Mouse (Mus musculus): ENCODE measurements at regions not wholly inside any gene's neighbourhood (a gene's known extent, or its start where the extent isn't known, plus 50 kb on each side); places are given as distances from the start of the nearest gene placed in this dataset.

DNA sequence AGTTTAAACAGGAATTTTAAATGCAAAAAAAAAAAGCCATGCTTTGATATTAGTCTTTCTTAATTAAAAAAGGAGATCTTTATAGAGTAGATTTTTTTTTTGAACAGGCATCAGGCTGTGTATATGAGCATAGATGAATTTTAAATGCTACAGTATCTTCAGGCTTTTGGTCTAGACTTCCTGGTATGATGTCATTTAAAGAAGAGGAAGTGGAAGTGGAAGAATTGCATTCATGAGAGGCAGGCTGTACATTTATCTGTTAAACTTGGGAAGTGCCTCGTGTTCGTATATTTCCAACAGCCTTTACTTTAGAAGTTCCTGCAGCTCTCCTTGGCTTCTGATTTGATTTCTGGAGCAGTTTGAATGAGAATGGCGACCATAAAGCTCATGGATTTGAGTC is 95.8 kb upstream of the Mgmt start:
- WGBS = 85% methylated on average over 3 of the region's 3 CpGs
- Histone ChIP-seq H3K9ac (replicated peaks; ENCODE audit: low read length) (no peak overlapping the region), H3K4me2 (replicated peaks; ENCODE audit: low read depth, low read length) (no peak overlapping the region), H3K36me3 (ENCODE audit: insufficient read depth, low read length) (no peaks in the 10 kb centered on the region), H3K9me3 (ENCODE audit: low read length) (no peaks in the 10 kb centered on the region), H3K4me3 (ENCODE audit: low read length) (no peak overlapping the region), H3K4me1 (ENCODE audit: insufficient read depth, low read length) (peaks cover 11% of the 10 kb centered on the region; the same call in 1 of the 2 replicates), H3K27me3 (ENCODE audit: insufficient read depth, low read length) (peaks cover 3% of the 10 kb centered on the region; the same call in 1 of the 2 replicates), H3K27ac (ENCODE audit: low read length) (no peak overlapping the region)
- ATAC-seq (ENCODE audit: low FRiP score, low TSS enrichment) = no peak

DNA sequence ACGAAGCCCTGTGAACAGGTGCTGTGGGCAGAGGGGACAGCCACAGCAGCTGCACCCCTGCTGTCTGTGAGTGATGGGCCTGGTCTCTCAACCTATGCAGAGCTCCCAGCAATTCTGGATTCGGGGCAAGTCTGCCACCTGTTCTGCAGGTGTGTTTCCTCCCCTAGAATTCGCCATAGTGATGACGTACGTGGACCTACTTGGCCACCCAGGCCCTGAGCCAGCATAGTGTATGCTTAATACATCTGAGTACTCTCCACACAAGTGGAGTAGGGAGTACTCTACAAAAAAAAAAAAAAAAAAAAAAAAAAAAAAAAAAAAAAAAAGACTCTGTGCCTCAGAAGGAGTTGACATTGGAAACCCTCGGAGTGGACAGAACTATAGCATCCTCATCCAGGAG is 87.3 kb upstream of the Mgmt start:
- Histone ChIP-seq H3K9ac (replicated peaks; ENCODE audit: low read length) (no peak overlapping the region), H3K4me2 (replicated peaks; ENCODE audit: low read depth, low read length) (no peak overlapping the region), H3K27ac (ENCODE audit: low read length) (no peak overlapping the region), H3K27me3 (ENCODE audit: insufficient read depth, low read length) (peaks cover 13% of the 10 kb centered on the region; the same call in 1 of the 2 replicates), H3K4me1 (ENCODE audit: insufficient read depth, low read length) (peaks cover 7% of the 10 kb centered on the region; the same call in 1 of the 2 replicates), H3K4me3 (ENCODE audit: low read length) (no peak overlapping the region), H3K9me3 (ENCODE audit: low read length) (peaks cover 4% of the 10 kb centered on the region), H3K36me3 (ENCODE audit: insufficient read depth, low read length) (no peaks in the 10 kb centered on the region)
- 84% methylated on average over 6 of the region's 6 CpGs for WGBS
- ATAC-seq (ENCODE audit: low FRiP score, low TSS enrichment) = no peak; the same call in 1 of the 2 replicates

DNA sequence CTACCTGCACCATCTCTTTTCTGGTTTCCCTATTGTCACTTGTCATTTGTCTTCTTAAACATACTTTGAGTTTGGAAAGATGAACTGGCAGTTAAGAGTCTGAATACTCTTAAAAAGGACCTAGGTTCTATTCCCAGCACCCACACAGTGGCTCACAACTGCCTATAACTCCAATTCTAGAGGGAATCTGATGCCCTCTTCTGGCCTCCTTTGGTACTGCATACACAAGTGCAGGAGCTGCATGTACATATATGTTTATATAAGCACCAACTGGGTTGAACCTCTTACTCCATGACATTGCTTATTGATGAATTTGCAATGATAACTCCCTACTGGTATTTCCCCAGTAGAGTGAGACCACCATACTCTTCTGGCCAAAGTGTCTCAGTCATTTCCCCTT is 86.4 kb upstream of the Mgmt start:
- Histone ChIP-seq H3K36me3 (ENCODE audit: insufficient read depth, low read length) (no peaks in the 10 kb centered on the region), H3K9me3 (ENCODE audit: low read length) (peaks cover 4% of the 10 kb centered on the region), H3K4me2 (replicated peaks; ENCODE audit: low read depth, low read length) (no peak overlapping the region), H3K27me3 (ENCODE audit: insufficient read depth, low read length) (peaks cover 13% of the 10 kb centered on the region; the same call in 1 of the 2 replicates), H3K4me1 (ENCODE audit: insufficient read depth, low read length) (peaks cover 7% of the 10 kb centered on the region; the same call in 1 of the 2 replicates), H3K4me3 (ENCODE audit: low read length) (no peak overlapping the region), H3K27ac (ENCODE audit: low read length) (no peak overlapping the region), H3K9ac (replicated peaks; ENCODE audit: low read length) (no peak overlapping the region)
- no peak for ATAC-seq (ENCODE audit: low FRiP score, low TSS enrichment)

DNA sequence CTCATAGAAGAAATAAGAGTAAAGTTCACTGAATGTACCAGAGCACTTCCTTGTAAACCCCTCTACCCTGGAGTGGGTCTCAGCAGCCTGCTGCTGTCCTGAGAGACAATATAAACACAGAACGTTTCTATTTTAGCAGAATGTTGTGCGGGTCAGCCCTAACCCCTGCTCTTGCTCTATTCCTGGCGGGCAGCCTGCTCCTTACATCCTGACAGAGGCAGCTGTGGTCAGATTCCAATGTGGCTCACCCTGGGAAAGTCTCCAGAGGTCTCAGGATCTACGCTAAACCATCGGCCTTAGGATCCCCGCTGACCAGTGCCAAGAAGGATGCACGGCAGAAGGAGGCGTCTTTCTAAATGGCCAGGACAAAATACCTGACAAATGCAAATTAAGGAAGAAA is 84.8 kb upstream of the Mgmt start:
- ATAC-seq (ENCODE audit: low FRiP score, low TSS enrichment) = no peak
- H3K36me3 ChIP-seq (ENCODE audit: insufficient read depth, low read length) = no peaks in the 10 kb centered on the region
- no peak overlapping the region for H3K4me2 ChIP-seq (replicated peaks; ENCODE audit: low read depth, low read length)
- peaks cover 4% of the 10 kb centered on the region for H3K9me3 ChIP-seq (ENCODE audit: low read length)
- 65% methylated on average over 8 of the region's 8 CpGs for WGBS
- no peak overlapping the region for H3K9ac ChIP-seq (replicated peaks; ENCODE audit: low read length)
- H3K4me3 ChIP-seq (ENCODE audit: low read length) = no peak overlapping the region
- no peaks in the 10 kb centered on the region for H3K4me1 ChIP-seq (ENCODE audit: insufficient read depth, low read length)
- H3K27ac ChIP-seq (ENCODE audit: low read length) = no peak overlapping the region
- peaks cover 9% of the 10 kb centered on the region; the same call in 1 of the 2 replicates for H3K27me3 ChIP-seq (ENCODE audit: insufficient read depth, low read length)

DNA sequence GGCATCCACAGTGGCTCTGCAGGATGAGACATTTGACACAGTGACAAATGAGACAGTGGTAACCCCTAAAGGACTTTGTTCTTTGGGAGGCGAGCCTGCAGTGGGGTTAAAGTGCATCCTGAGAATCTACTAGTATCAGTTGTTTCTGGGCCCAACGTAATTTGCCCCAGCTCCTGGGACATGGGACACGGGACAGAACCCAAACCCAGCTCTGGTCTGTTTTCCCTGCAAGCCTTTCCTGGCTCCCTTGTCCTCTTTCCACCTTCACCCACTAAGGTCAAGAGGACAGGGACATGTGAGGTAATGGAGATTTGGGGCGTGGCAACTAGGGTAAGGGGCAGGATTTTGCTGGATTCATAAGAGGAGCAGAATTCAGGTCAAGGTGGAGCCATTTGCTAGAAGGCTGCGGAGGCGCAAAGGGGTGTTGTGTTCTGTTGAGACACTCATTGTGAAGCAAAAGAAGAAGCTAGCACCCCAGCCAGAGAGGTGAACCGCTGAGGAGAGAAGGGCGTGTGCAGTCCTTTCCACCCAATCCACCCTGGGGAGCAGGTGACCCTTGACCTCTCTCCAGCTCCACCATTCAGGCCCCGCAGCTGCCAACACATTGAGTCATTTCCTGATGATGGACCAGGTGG is 80.6 kb upstream of the Mgmt start:
- H3K4me1 ChIP-seq (ENCODE audit: insufficient read depth, low read length) = no peaks in the 10 kb centered on the region
- no peaks in the 10 kb centered on the region for H3K9me3 ChIP-seq (ENCODE audit: low read length)
- H3K27me3 ChIP-seq (ENCODE audit: insufficient read depth, low read length) = no peaks in the 10 kb centered on the region
- no peak overlapping the region for H3K9ac ChIP-seq (replicated peaks; ENCODE audit: low read length)
- no peak overlapping the region for H3K27ac ChIP-seq (ENCODE audit: low read length)
- H3K4me3 ChIP-seq (ENCODE audit: low read length) = no peak overlapping the region
- no peak for ATAC-seq (ENCODE audit: low FRiP score, low TSS enrichment)
- H3K4me2 ChIP-seq (replicated peaks; ENCODE audit: low read depth, low read length) = no peak overlapping the region
- H3K36me3 ChIP-seq (ENCODE audit: insufficient read depth, low read length) = no peaks in the 10 kb centered on the region
- 84% methylated on average over 9 of the region's 9 CpGs for WGBS

DNA sequence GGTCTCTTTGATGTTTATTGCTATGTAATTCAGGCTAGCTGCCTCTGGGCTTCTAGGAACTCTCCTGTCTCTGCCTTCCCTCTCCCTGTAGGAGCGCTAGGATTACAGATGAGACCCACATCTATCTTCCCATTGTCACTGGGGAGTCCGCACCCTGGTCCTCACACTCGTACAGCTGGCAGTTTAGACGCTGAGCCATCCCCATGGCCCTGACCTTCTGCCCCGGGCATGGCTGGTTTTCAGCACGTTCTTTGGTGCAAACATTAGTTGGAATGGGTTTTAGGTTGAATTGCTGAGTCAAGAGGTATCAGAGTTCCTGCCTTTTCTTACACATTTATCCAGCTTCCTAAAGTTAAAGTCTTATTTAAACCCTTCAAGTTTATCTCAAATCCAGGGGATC is 79.7 kb upstream of the Mgmt start:
- H3K4me1 ChIP-seq (ENCODE audit: insufficient read depth, low read length) = no peaks in the 10 kb centered on the region

DNA sequence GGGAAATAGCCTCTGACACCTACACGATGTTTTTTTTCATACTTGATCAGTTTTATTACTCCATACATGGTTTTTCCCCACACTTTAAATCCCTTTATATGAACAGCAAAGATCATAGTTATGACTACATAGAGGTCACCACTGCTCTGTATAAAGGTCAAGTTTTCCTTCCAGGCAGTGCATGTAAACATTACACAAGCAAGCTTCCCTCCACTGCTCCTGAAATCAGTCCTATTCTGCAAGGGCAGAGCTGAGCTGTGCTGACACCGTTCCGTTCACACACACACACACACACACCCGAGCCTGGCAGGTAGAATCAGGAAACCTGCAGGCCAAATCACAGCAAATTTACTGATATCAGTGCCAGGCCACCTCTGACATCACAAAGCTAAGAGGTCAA is 74.1 kb upstream of the Mgmt start:
- Histone ChIP-seq H3K4me3 (ENCODE audit: low read length) (no peak overlapping the region), H3K9me3 (ENCODE audit: low read length) (no peaks in the 10 kb centered on the region), H3K9ac (replicated peaks; ENCODE audit: low read length) (no peak overlapping the region), H3K27me3 (ENCODE audit: insufficient read depth, low read length) (peaks cover 19% of the 10 kb centered on the region), H3K4me1 (ENCODE audit: insufficient read depth, low read length) (peaks cover 8% of the 10 kb centered on the region; the same call in 1 of the 2 replicates), H3K4me2 (replicated peaks; ENCODE audit: low read depth, low read length) (no peak overlapping the region), H3K27ac (ENCODE audit: low read length) (no peak overlapping the region), H3K36me3 (ENCODE audit: insufficient read depth, low read length) (no peaks in the 10 kb centered on the region)
- 52% methylated on average over 4 of the region's 4 CpGs for WGBS
- ATAC-seq (ENCODE audit: low FRiP score, low TSS enrichment) = no peak

More for the DNA sequence above, 79.7 kb upstream of the Mgmt start:
- Histone ChIP-seq H3K27me3 (ENCODE audit: insufficient read depth, low read length) (no peaks in the 10 kb centered on the region), H3K27ac (ENCODE audit: low read length) (no peak overlapping the region), H3K9ac (replicated peaks; ENCODE audit: low read length) (no peak overlapping the region), H3K9me3 (ENCODE audit: low read length) (no peaks in the 10 kb centered on the region), H3K4me2 (replicated peaks; ENCODE audit: low read depth, low read length) (no peak overlapping the region), H3K36me3 (ENCODE audit: insufficient read depth, low read length) (no peaks in the 10 kb centered on the region), H3K4me3 (ENCODE audit: low read length) (no peak overlapping the region)
- WGBS = 73% methylated on average over 6 of the region's 6 CpGs
- ATAC-seq (ENCODE audit: low FRiP score, low TSS enrichment) = no peak

DNA sequence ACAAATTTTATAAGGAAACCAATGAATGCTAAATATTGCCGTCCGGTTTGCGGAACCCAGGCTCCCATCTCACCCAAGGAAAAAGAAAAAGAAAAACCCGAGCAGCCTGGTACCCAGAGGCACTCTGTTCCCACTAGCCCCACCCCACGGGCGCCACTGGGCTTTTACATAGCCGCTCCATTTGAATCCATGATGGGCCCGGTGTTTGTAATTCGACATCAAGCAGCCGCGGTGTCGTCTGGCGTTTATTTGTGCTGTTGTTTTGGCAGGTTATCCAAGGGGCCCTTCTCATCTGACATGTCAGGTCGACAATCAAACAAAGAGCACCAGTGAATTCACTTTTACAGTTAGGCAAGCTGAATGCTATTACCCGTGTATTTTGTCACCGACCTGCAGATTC is 68.8 kb upstream of the Mgmt start:
- H3K4me3 ChIP-seq (ENCODE audit: low read length) = peak overlapping the region; percentile 12; the same call in 1 of the 2 replicates
- peaks cover 34% of the 10 kb centered on the region for H3K27me3 ChIP-seq (ENCODE audit: insufficient read depth, low read length)
- ATAC-seq (ENCODE audit: low FRiP score, low TSS enrichment) = no peak
- H3K36me3 ChIP-seq (ENCODE audit: insufficient read depth, low read length) = no peaks in the 10 kb centered on the region
- H3K9me3 ChIP-seq (ENCODE audit: low read length) = no peaks in the 10 kb centered on the region
- no peak overlapping the region for H3K9ac ChIP-seq (replicated peaks; ENCODE audit: low read length)
- peak overlapping the region; percentile 36 for H3K4me2 ChIP-seq (replicated peaks; ENCODE audit: low read depth, low read length)
- H3K4me1 ChIP-seq (ENCODE audit: insufficient read depth, low read length) = peaks cover 13% of the 10 kb centered on the region; the same call in 1 of the 2 replicates
- H3K27ac ChIP-seq (ENCODE audit: low read length) = no peak overlapping the region
- WGBS = 19% methylated on average over 16 of the region's 16 CpGs

DNA sequence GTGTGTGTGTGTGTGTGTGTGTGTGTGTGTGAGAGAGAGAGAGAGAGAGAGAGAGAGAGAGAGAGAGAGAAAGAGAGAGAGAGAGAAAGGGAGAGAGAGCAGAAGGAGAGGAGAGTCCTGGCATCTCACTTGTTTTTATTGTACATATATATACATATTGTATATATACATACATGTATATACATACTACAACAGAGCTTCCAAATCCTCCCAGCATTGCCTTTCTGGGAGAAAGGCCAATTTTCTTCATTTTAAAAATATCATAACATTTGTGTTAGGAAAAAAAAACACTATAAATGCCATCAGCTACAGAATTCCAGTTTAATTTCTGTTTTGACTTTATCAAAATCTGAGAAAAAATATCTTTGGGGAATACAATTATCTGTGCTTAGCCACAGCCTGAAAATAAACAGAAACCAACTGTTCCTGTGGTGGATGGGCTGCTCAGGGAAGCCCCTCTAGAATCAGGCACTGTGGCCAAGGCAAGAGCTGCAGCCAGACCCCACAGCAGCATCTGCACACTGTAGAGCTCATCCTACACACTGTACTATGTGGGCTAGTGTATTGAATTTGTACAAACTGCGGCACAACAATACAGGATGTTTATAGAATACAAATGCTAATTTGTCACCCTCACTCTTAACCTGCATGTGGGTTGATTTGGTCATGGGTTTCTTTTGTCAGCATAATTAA is 64.6 kb upstream of the Mgmt start:
- Histone ChIP-seq H3K4me2 (replicated peaks; ENCODE audit: low read depth, low read length) (no peak overlapping the region), H3K27me3 (ENCODE audit: insufficient read depth, low read length) (peaks cover 16% of the 10 kb centered on the region), H3K4me3 (ENCODE audit: low read length) (no peak overlapping the region), H3K9me3 (ENCODE audit: low read length) (no peaks in the 10 kb centered on the region), H3K9ac (replicated peaks; ENCODE audit: low read length) (no peak overlapping the region), H3K36me3 (ENCODE audit: insufficient read depth, low read length) (no peaks in the 10 kb centered on the region), H3K27ac (ENCODE audit: low read length) (no peak overlapping the region), H3K4me1 (ENCODE audit: insufficient read depth, low read length) (0 out of 2 replicates have a peak, but pooled peaks cover 6% of the 10 kb centered on the region)
- no peak for ATAC-seq (ENCODE audit: low FRiP score, low TSS enrichment)
- 89% methylated on average over 1 of the region's 1 CpGs for WGBS

DNA sequence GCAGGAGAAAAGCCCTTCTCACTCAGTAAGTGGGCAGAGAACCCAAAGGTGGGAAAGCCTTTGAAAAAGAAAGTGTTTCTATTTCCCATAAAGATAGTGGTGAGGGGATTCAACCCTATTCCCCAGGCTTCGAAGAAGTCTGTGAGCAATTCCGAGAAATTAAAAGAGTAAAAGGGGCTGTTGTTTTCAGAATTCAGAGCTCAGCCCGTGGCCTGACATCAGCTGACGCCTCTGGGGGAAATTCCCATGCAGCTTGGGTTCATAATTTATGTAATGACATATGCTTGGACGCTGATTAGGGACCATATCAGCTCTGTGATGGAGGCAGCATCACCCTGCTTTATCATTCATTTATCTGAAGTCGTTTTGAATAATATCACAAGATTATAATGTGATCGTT is 62.0 kb upstream of the Mgmt start:
- Histone ChIP-seq H3K4me2 (replicated peaks; ENCODE audit: low read depth, low read length) (no peak overlapping the region), H3K27me3 (ENCODE audit: insufficient read depth, low read length) (0 out of 2 replicates have a peak, but pooled peaks cover 2% of the 10 kb centered on the region), H3K36me3 (ENCODE audit: insufficient read depth, low read length) (no peaks in the 10 kb centered on the region), H3K9me3 (ENCODE audit: low read length) (no peaks in the 10 kb centered on the region), H3K4me1 (ENCODE audit: insufficient read depth, low read length) (no peaks in the 10 kb centered on the region), H3K4me3 (ENCODE audit: low read length) (no peak overlapping the region), H3K27ac (ENCODE audit: low read length) (no peak overlapping the region), H3K9ac (replicated peaks; ENCODE audit: low read length) (no peak overlapping the region)
- 60% methylated on average over 7 of the region's 7 CpGs for WGBS
- no peak for ATAC-seq (ENCODE audit: low FRiP score, low TSS enrichment)

All from kidney, embryonic 16.5 days (tissue).